ENCODE assay signal across 26 mouse cellular contexts in the genomic region with DNA sequence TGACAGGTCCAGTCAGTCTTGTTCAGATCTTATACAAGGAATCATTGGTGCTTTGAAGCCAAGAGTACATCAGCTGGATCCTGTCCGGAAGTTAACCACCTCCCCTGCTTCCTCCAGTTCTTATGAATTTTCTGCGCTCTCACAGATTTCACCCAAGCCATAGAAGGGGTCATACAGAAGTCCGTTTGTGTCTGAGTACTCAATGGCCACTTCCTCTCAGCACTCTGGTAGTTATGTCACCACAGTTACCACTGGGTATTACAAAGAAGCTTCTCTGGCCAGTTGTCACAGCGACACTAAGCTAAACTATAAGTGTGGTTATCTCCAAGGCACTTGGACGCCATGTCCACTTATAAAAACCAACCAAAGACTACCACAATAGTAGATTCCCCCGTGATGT.
"Had no signal": no experiment of that assay in that cellular context is flagged by ENCODE, and none has a peak within 500 bp of the region (broad histone marks: within the 10 kb centered on the region; RNA-seq: fewer than 3 reads in every experiment).

No protein-coding gene starts in this region.

- H3K36me3 ChIP-seq: heart, embryonic 12.5 days; intestine, embryonic 15.5 days; limb, embryonic 15.5 days; liver, embryonic 12.5 days had no signal

- H3K4me2 ChIP-seq: heart, embryonic 12.5 days; hindbrain, embryonic 12.5 days; hindbrain, embryonic 14.5 days; intestine, embryonic 15.5 days; limb, embryonic 13.5 days; limb, embryonic 15.5 days; liver, embryonic 12.5 days had no signal

- H3K4me1 ChIP-seq: heart, embryonic 10.5 days; heart, embryonic 12.5 days; hindbrain, embryonic 10.5 days; hindbrain, embryonic 12.5 days; intestine, embryonic 15.5 days; limb, embryonic 15.5 days; liver, embryonic 12.5 days had no signal

- H3K9me3 ChIP-seq: heart, embryonic 10.5 days; heart, embryonic 12.5 days; hindbrain, embryonic 10.5 days; hindbrain, embryonic 12.5 days; intestine, embryonic 15.5 days; limb, embryonic 13.5 days; limb, embryonic 15.5 days; liver, embryonic 12.5 days had no signal

- DNase-seq: gastrocnemius, adult 2 months; gastrocnemius, postnatal 10 days; gastrocnemius, postnatal 36 days; heart, adult 18-20 months; heart, postnatal 10 days; heart, postnatal 4 days; kidney, adult 18-20 months; kidney, adult 8-10 months; kidney, postnatal 10 days; kidney, postnatal 36 days; layer of hippocampus, adult 9-11 months; layer of hippocampus, postnatal 36 days; left cerebral cortex, postnatal 4 days had no signal

- H3K27ac ChIP-seq: gastrocnemius, adult 2 months; heart, embryonic 10.5 days; hindbrain, embryonic 10.5 days; hindbrain, embryonic 12.5 days; hindbrain, embryonic 14.5 days; intestine, embryonic 15.5 days; limb, embryonic 13.5 days; limb, embryonic 15.5 days; liver, embryonic 12.5 days; liver, embryonic 14.5 days had no signal

- H3K4me3 ChIP-seq: gastrocnemius, adult 2 months; heart, embryonic 10.5 days; heart, embryonic 12.5 days; hindbrain, embryonic 10.5 days; hindbrain, embryonic 12.5 days; intestine, embryonic 15.5 days; limb, embryonic 13.5 days; limb, embryonic 15.5 days; liver, embryonic 12.5 days had no signal

- H3K27me3 ChIP-seq: heart, embryonic 12.5 days; hindbrain, embryonic 12.5 days; intestine, embryonic 15.5 days; limb, embryonic 13.5 days; limb, embryonic 15.5 days; liver, embryonic 12.5 days had no signal

- ATAC-seq: hindbrain, embryonic 16.5 days; inflammation-experienced regulatory T-cells, adult 6 months; intestine, embryonic 15.5 days; intestine, postnatal 0 days; liver, embryonic 12.5 days had no signal

- H3K9ac ChIP-seq: heart, embryonic 12.5 days; hindbrain, embryonic 12.5 days; hindbrain, embryonic 14.5 days; intestine, embryonic 15.5 days; limb, embryonic 13.5 days; limb, embryonic 15.5 days; liver, embryonic 12.5 days; liver, embryonic 14.5 days had no signal
